Mouse (Mus musculus): Measurements from ENCODE around the gene Grm4. TPM values are rescaled to one million over a fixed set of nuclear protein-coding genes. Genes with fewer than 3 reads are reported as not detected.

Grm4 gene
- polyA plus RNA-seq, 1 experiment: not detected

GRCm38 (mm10) chr17:27424356-27424755 lies 96.8 kb downstream of the Grm4 start:
- H3ac ChIP-seq (ENCODE audit: control insufficient read depth, insufficient read length): no peak overlapping the region
- no peaks in the 10 kb centered on the region for H3K79me2 ChIP-seq (ENCODE audit: control insufficient read depth, insufficient read depth)
- no peaks in the 10 kb centered on the region for H3K36me3 ChIP-seq (ENCODE audit: control insufficient read depth, insufficient read depth)
- H3K27me3 ChIP-seq (ENCODE audit: control insufficient read depth, insufficient read depth, insufficient read length): peaks cover 59% of the 10 kb centered on the region
- TF ChIP-seq POLR2A (IDR thresholded peaks at IDR 0.05; ENCODE audit: insufficient read length, low read depth): no peak
- no peak overlapping the region for H3K4me2 ChIP-seq (ENCODE audit: low read depth)
- H3K4me3 ChIP-seq: no peak overlapping the region

- peaks cover 46% of the 10 kb centered on the region for H3K27me3 ChIP-seq (ENCODE audit: control insufficient read depth, insufficient read depth, insufficient read length)
- no peak overlapping the region for H3ac ChIP-seq (ENCODE audit: control insufficient read depth, insufficient read length)
- no peaks in the 10 kb centered on the region for H3K36me3 ChIP-seq (ENCODE audit: control insufficient read depth, insufficient read depth)
- H3K4me3 ChIP-seq: no peak overlapping the region
- TF ChIP-seq MYOD1 (IDR thresholded peaks at IDR 0.05; ENCODE audit: control insufficient read depth in 1 of 3, insufficient read length in 2 of 3, low read depth in 2 of 3) (no peak), CEBPB (IDR thresholded peaks at IDR 0.05; ENCODE audit: insufficient read depth, poor library complexity, severe bottlenecking) (no peak), USF1 (IDR thresholded peaks at IDR 0.05; ENCODE audit: low read depth) (no peak)
- H3K79me2 ChIP-seq (ENCODE audit: control insufficient read depth, insufficient read depth): no peaks in the 10 kb centered on the region
- H3K4me2 ChIP-seq (ENCODE audit: low read depth): no peak overlapping the region
Observed at GRCm38 (mm10) chr17:27422726-27423381, 98.3 kb downstream of the Grm4 start.

GRCm38 (mm10) chr17:27422371-27422725 lies 98.9 kb downstream of the Grm4 start:
- H3K4me2 ChIP-seq (ENCODE audit: low read depth): no peak overlapping the region
- peaks cover 41% of the 10 kb centered on the region for H3K27me3 ChIP-seq (ENCODE audit: control insufficient read depth, insufficient read depth, insufficient read length)
- H3ac ChIP-seq (ENCODE audit: control insufficient read depth, insufficient read length): no peak overlapping the region
- no peaks in the 10 kb centered on the region for H3K36me3 ChIP-seq (ENCODE audit: control insufficient read depth, insufficient read depth)
- H3K79me2 ChIP-seq (ENCODE audit: control insufficient read depth, insufficient read depth): no peaks in the 10 kb centered on the region
- TF ChIP-seq CEBPB (IDR thresholded peaks at IDR 0.05; ENCODE audit: insufficient read depth, poor library complexity, severe bottlenecking): no peak
- no peak for TF ChIP-seq USF1 (IDR thresholded peaks at IDR 0.05; ENCODE audit: low read depth)
- TF ChIP-seq REST (IDR thresholded peaks at IDR 0.05; ENCODE audit: insufficient read depth, insufficient read length): no peak
- no peak for TF ChIP-seq MYOG (IDR thresholded peaks at IDR 0.05; ENCODE audit: control insufficient read depth in 1 of 3, insufficient read depth in 1 of 3, insufficient read length in 2 of 3, low read depth in 2 of 3)
- TF ChIP-seq POLR2AphosphoS2 (IDR thresholded peaks at IDR 0.05; ENCODE audit: insufficient read length, low read depth): no peak
- TF ChIP-seq MAX (IDR thresholded peaks at IDR 0.05; ENCODE audit: low read depth): no peak
- no peak for TF ChIP-seq SRF (IDR thresholded peaks at IDR 0.05; ENCODE audit: control insufficient read depth, insufficient read length, low read depth)
- TF ChIP-seq TCF3 (IDR thresholded peaks at IDR 0.05; ENCODE audit: insufficient read length, low read depth): no peak
- TF ChIP-seq MYOD1 (IDR thresholded peaks at IDR 0.05; ENCODE audit: control insufficient read depth in 1 of 3, insufficient read length in 2 of 3, low read depth in 2 of 3): no peak
- no peak for TF ChIP-seq POLR2A (IDR thresholded peaks at IDR 0.05; ENCODE audit: insufficient read length, low read depth)
- no peak for TF ChIP-seq TCF12 (IDR thresholded peaks at IDR 0.05; ENCODE audit: insufficient read depth, poor library complexity, severe bottlenecking)
- no peak for TF ChIP-seq E2F4 (IDR thresholded peaks at IDR 0.05; ENCODE audit: insufficient read depth)
- H3K4me3 ChIP-seq: no peak overlapping the region

GRCm38 (mm10) chr17:27421837-27422236 lies 99.4 kb downstream of the Grm4 start:
- Histone ChIP-seq H3K36me3 (ENCODE audit: control insufficient read depth, insufficient read depth) (no peaks in the 10 kb centered on the region), H3K27me3 (ENCODE audit: control insufficient read depth, insufficient read depth, insufficient read length) (peaks cover 39% of the 10 kb centered on the region), H3K79me2 (ENCODE audit: control insufficient read depth, insufficient read depth) (no peaks in the 10 kb centered on the region), H3K4me2 (ENCODE audit: low read depth) (no peak overlapping the region), H3ac (ENCODE audit: control insufficient read depth, insufficient read length) (no peak overlapping the region), H3K4me3 (no peak overlapping the region)
- TF ChIP-seq MYOD1 (IDR thresholded peaks at IDR 0.05; ENCODE audit: control insufficient read depth in 1 of 3, insufficient read length in 2 of 3, low read depth in 2 of 3): no peak

GRCm38 (mm10) chr17:27409006-27409405 lies 112.2 kb downstream of the Grm4 start:
- TF ChIP-seq TCF12 (IDR thresholded peaks at IDR 0.05; ENCODE audit: insufficient read depth, poor library complexity, severe bottlenecking) (no peak), MYOD1 (IDR thresholded peaks at IDR 0.05; ENCODE audit: control insufficient read depth in 1 of 3, insufficient read length in 2 of 3, low read depth in 2 of 3) (no peak), POLR2AphosphoS2 (IDR thresholded peaks at IDR 0.05; ENCODE audit: insufficient read length, low read depth) (no peak), MAX (IDR thresholded peaks at IDR 0.05; ENCODE audit: low read depth) (no peak), TCF3 (IDR thresholded peaks at IDR 0.05; ENCODE audit: insufficient read length, low read depth) (no peak), CEBPB (IDR thresholded peaks at IDR 0.05; ENCODE audit: insufficient read depth, poor library complexity, severe bottlenecking) (no peak), MYOG (IDR thresholded peaks at IDR 0.05; ENCODE audit: control insufficient read depth in 1 of 3, insufficient read depth in 1 of 3, insufficient read length in 2 of 3, low read depth in 2 of 3) (no peak), REST (IDR thresholded peaks at IDR 0.05; ENCODE audit: insufficient read depth, insufficient read length) (no peak), E2F4 (IDR thresholded peaks at IDR 0.05; ENCODE audit: insufficient read depth) (no peak), USF1 (IDR thresholded peaks at IDR 0.05; ENCODE audit: low read depth) (no peak), SRF (IDR thresholded peaks at IDR 0.05; ENCODE audit: control insufficient read depth, insufficient read length, low read depth) (no peak), POLR2A (IDR thresholded peaks at IDR 0.05; ENCODE audit: insufficient read length, low read depth) (no peak)
- no peak overlapping the region for H3ac ChIP-seq (ENCODE audit: control insufficient read depth, insufficient read length)
- peaks cover 33% of the 10 kb centered on the region for H3K27me3 ChIP-seq (ENCODE audit: control insufficient read depth, insufficient read depth, insufficient read length)
- H3K4me3 ChIP-seq: no peak overlapping the region
- H3K4me2 ChIP-seq (ENCODE audit: low read depth): no peak overlapping the region
- H3K36me3 ChIP-seq (ENCODE audit: control insufficient read depth, insufficient read depth): no peaks in the 10 kb centered on the region
- H3K79me2 ChIP-seq (ENCODE audit: control insufficient read depth, insufficient read depth): no peaks in the 10 kb centered on the region

Measured in myocyte (in vitro differentiated cells).